Mouse (Mus musculus): Measurements from ENCODE around the gene Scn7a. TPM values are rescaled to one million over a fixed set of nuclear protein-coding genes. Genes with fewer than 3 reads are reported as not detected.
A peak's percentile ranks its signal among the peaks of the same experiment; 100 is the strongest.

The Scn7a gene
- polyA plus RNA-seq, 1 experiment from 2014 or later: 25.2 TPM

DNA sequence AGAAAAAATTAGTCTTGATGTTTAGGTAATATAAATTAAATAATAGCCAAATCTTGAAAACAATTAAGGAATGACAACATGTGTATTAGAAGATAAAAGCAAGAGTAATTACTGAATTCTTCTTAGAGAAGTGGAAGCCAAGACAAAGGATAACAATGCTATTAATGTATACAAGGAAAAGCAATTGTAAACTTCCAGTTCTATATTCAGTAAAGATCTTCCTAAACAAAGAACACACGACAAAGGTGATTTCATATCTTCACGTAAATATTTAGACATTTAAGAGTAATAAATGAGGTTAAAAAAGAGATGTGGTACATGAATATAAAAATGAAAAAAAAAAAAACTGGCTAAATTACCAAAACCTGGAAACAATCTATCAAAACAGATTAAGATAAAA is 16.7 kb downstream of the Scn7a start:
- H3K27ac ChIP-seq (ENCODE audit: low read depth): no peak overlapping the region
- no peak overlapping the region for H3K4me2 ChIP-seq
- no peaks in the 10 kb centered on the region for H3K4me1 ChIP-seq (ENCODE audit: insufficient read depth)
- no peaks in the 10 kb centered on the region for H3K36me3 ChIP-seq (ENCODE audit: insufficient read depth)
- no peak overlapping the region for H3K4me3 ChIP-seq (ENCODE audit: low read depth, low read length)
- H3K9ac ChIP-seq: no peak overlapping the region
- no peak for TF ChIP-seq CTCF (IDR thresholded peaks at IDR 0.05; ENCODE audit: low read depth)
- H3K27me3 ChIP-seq (ENCODE audit: insufficient read depth, low read length): no peaks in the 10 kb centered on the region
- H3K9me3 ChIP-seq (ENCODE audit: low read depth, low read length): no peaks in the 10 kb centered on the region
- DNase-seq: peak; percentile 14
- no peak for ATAC-seq (ENCODE audit: insufficient read depth)
- WGBS: 49% methylated on average over 2 of the region's 2 CpGs

DNA sequence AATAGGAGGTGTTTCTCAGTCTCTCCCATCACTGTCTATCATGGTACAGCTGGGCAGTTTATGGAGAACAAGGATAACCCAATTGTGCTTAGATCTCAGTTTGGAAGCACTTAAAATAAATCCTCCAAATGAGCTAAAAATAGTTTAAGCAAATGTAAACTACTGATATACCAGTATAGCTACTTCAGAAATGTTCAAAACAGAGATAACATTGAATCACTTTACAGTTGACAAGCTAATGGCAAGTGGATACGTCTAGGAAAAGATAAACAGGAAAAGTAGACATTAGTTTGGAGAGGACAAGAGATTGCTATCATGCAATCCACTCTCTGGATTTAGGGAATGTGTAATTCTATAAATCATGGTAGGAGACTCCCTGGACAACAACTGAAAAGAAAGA is 19.5 kb downstream of the Scn7a start:
- Histone ChIP-seq H3K9ac (no peak overlapping the region), H3K4me3 (ENCODE audit: low read depth, low read length) (no peak overlapping the region), H3K4me2 (no peak overlapping the region), H3K4me1 (ENCODE audit: insufficient read depth) (no peaks in the 10 kb centered on the region), H3K9me3 (ENCODE audit: low read depth, low read length) (no peaks in the 10 kb centered on the region), H3K36me3 (ENCODE audit: insufficient read depth) (no peaks in the 10 kb centered on the region), H3K27ac (ENCODE audit: low read depth) (no peak overlapping the region), H3K27me3 (ENCODE audit: insufficient read depth, low read length) (no peaks in the 10 kb centered on the region)
- DNase-seq: peak; percentile 6
- TF ChIP-seq CTCF (IDR thresholded peaks at IDR 0.05; ENCODE audit: low read depth): no peak
- WGBS: 7% methylated on average over 1 of the region's 1 CpGs
- ATAC-seq (ENCODE audit: insufficient read depth): no peak

GRCm38 (mm10) chr2:66762905-66763304 is 21.8 kb downstream of the Scn7a start:
- no peaks in the 10 kb centered on the region for H3K4me1 ChIP-seq (ENCODE audit: insufficient read depth)
- TF ChIP-seq CTCF (IDR thresholded peaks at IDR 0.05; ENCODE audit: low read depth): peak; percentile 52
- no peak overlapping the region for H3K4me2 ChIP-seq
- peak; percentile 48 for DNase-seq
- H3K9me3 ChIP-seq (ENCODE audit: low read depth, low read length): no peaks in the 10 kb centered on the region
- H3K9ac ChIP-seq: no peak overlapping the region
- no peak overlapping the region for H3K27ac ChIP-seq (ENCODE audit: low read depth)
- no peak for ATAC-seq (ENCODE audit: insufficient read depth)
- H3K36me3 ChIP-seq (ENCODE audit: insufficient read depth): no peaks in the 10 kb centered on the region
- no peaks in the 10 kb centered on the region for H3K27me3 ChIP-seq (ENCODE audit: insufficient read depth, low read length)
- no peak overlapping the region for H3K4me3 ChIP-seq (ENCODE audit: low read depth, low read length)

DNA sequence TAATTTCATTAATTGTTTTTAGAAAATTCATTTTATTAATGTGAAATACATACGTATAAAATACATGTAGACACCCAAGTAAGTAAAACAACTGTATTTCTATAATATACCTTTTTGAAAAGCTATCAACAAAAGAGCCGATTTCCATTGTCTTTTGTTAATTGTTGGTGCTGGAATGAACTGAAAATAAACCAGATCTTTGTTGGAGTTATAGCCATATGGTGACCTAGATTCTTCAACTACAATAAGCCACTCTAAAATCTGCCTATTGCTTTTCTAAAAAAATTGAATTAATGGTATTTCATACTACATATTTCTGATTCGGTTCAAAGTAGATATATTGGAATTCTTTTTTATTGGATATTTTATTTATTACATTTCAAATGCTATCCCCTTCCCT is 56.7 kb downstream of the Scn7a start:
- 88% methylated on average over 3 of the region's 3 CpGs for WGBS
- DNase-seq: no peak
- Histone ChIP-seq H3K4me1 (ENCODE audit: insufficient read depth) (no peaks in the 10 kb centered on the region), H3K4me3 (ENCODE audit: low read depth, low read length) (no peak overlapping the region), H3K27ac (ENCODE audit: low read depth) (no peak overlapping the region), H3K36me3 (ENCODE audit: insufficient read depth) (no peaks in the 10 kb centered on the region), H3K4me2 (no peak overlapping the region), H3K27me3 (ENCODE audit: insufficient read depth, low read length) (no peaks in the 10 kb centered on the region), H3K9me3 (ENCODE audit: low read depth, low read length) (no peaks in the 10 kb centered on the region), H3K9ac (no peak overlapping the region)
- no peak for TF ChIP-seq CTCF (IDR thresholded peaks at IDR 0.05; ENCODE audit: low read depth)
- no peak for ATAC-seq (ENCODE audit: insufficient read depth)

DNA sequence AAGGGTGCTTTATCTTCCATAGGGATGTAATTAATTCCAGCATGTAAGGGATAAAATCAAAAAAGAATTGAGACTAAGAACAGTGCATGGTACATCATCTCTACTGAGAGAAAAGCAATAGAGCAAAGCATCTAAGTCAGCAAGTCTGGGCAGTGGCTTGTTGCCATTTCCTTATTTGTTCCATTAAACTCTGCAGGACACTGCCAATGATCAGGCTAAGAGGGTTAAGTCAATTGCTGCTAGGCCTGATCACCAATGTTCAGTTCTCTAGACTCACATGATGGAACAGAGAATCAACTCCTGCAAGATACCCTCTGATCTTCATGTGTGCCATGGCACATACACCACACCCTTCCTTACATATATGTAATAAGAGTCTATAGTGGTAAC is 57.1 kb downstream of the Scn7a start:
- TF ChIP-seq CTCF (IDR thresholded peaks at IDR 0.05; ENCODE audit: low read depth): no peak
- no peak for ATAC-seq (ENCODE audit: insufficient read depth)
- no peaks in the 10 kb centered on the region for H3K9me3 ChIP-seq (ENCODE audit: low read depth, low read length)
- no peak overlapping the region for H3K9ac ChIP-seq
- no peaks in the 10 kb centered on the region for H3K36me3 ChIP-seq (ENCODE audit: insufficient read depth)
- H3K4me1 ChIP-seq (ENCODE audit: insufficient read depth): no peaks in the 10 kb centered on the region
- DNase-seq: no peak
- no peak overlapping the region for H3K4me3 ChIP-seq (ENCODE audit: low read depth, low read length)
- no peak overlapping the region for H3K27ac ChIP-seq (ENCODE audit: low read depth)
- no peak overlapping the region for H3K4me2 ChIP-seq
- no peaks in the 10 kb centered on the region for H3K27me3 ChIP-seq (ENCODE audit: insufficient read depth, low read length)

GRCm38 (mm10) chr2:66726878-66727584 is 57.7 kb downstream of the Scn7a start:
- Histone ChIP-seq H3K27ac (ENCODE audit: low read depth) (no peak overlapping the region), H3K4me2 (no peak overlapping the region), H3K4me1 (ENCODE audit: insufficient read depth) (no peaks in the 10 kb centered on the region), H3K36me3 (ENCODE audit: insufficient read depth) (no peaks in the 10 kb centered on the region), H3K27me3 (ENCODE audit: insufficient read depth, low read length) (no peaks in the 10 kb centered on the region), H3K9ac (no peak overlapping the region), H3K4me3 (ENCODE audit: low read depth, low read length) (no peak overlapping the region), H3K9me3 (ENCODE audit: low read depth, low read length) (no peaks in the 10 kb centered on the region)
- no peak for TF ChIP-seq CTCF (IDR thresholded peaks at IDR 0.05; ENCODE audit: low read depth)
- DNase-seq (no peak), ATAC-seq (ENCODE audit: insufficient read depth) (no peak)
- WGBS: 53% methylated on average over 2 of the region's 2 CpGs

DNA sequence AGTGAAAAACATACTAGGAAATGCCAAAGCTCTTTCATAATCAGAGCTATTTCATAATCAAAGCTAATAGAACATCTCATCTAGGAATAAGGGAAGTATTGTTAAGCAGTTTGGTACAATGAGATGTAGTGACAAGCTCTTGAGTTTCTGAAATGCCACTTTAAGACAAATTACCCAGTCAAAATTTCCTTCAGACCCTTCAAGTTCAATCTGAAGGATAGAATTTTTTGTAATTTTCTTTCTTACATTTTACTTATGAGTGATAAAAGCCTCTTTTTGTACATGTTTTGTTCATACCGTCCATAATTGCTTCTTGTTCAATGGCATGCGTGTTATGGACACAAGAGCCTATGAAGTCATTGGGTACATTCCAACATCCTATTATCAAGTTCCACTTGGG is 72.6 kb downstream of the Scn7a start:
- Histone ChIP-seq H3K27ac (ENCODE audit: low read depth) (no peak overlapping the region), H3K36me3 (ENCODE audit: insufficient read depth) (no peaks in the 10 kb centered on the region), H3K4me1 (ENCODE audit: insufficient read depth) (no peaks in the 10 kb centered on the region), H3K9ac (no peak overlapping the region), H3K9me3 (ENCODE audit: low read depth, low read length) (no peaks in the 10 kb centered on the region), H3K4me2 (no peak overlapping the region), H3K4me3 (ENCODE audit: low read depth, low read length) (no peak overlapping the region), H3K27me3 (ENCODE audit: insufficient read depth, low read length) (no peaks in the 10 kb centered on the region)
- WGBS: 74% methylated on average over 2 of the region's 2 CpGs
- ATAC-seq (ENCODE audit: insufficient read depth) (no peak), DNase-seq (no peak)
- TF ChIP-seq CTCF (IDR thresholded peaks at IDR 0.05; ENCODE audit: low read depth): no peak

DNA sequence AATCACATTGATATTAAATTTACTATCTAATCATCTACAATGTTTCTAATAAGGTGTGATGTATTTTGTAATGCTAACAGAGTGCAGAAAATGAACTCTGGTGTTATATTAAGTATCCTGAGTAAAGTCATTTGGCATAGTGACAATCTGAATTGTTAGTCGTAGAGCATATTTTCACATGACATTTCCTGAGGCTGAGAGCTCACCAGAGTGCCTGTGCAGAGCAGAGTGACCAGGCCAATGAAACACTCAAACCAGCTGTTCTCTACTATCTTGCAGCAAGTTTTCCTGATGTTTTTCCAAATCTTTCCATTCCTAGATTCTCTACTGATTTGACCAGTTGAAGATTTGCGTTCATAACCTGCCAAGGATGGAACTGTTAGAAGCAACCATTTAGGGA is 92.4 kb downstream of the Scn7a start:
- no peak overlapping the region for H3K4me2 ChIP-seq
- H3K9me3 ChIP-seq (ENCODE audit: low read depth, low read length): no peaks in the 10 kb centered on the region
- H3K27me3 ChIP-seq (ENCODE audit: insufficient read depth, low read length): no peaks in the 10 kb centered on the region
- ATAC-seq (ENCODE audit: insufficient read depth): peak; percentile 69
- H3K4me3 ChIP-seq (ENCODE audit: low read depth, low read length): no peak overlapping the region
- DNase-seq: peak; percentile 52
- no peak overlapping the region for H3K27ac ChIP-seq (ENCODE audit: low read depth)
- 46% methylated on average over 2 of the region's 2 CpGs for WGBS
- H3K36me3 ChIP-seq (ENCODE audit: insufficient read depth): no peaks in the 10 kb centered on the region
- no peak for TF ChIP-seq CTCF (IDR thresholded peaks at IDR 0.05; ENCODE audit: low read depth)
- H3K4me1 ChIP-seq (ENCODE audit: insufficient read depth): no peaks in the 10 kb centered on the region
- no peak overlapping the region for H3K9ac ChIP-seq

Data from lung, embryonic 14.5 days (tissue).